Mouse (Mus musculus) limb, embryonic 10.5 days (tissue): ENCODE results near the gene Pak4. TPM values are rescaled to one million over a fixed set of nuclear protein-coding genes. Genes with fewer than 3 reads are reported as not detected.

ENCODE experiments used
- DNase-seq: peaks from one replicate; pipeline ENCODE4 v3.0.0-alpha.2; 2017; ENCODE audit warnings: low spot score
- H3K27ac ChIP-seq: fragments of 300-500 bp; sonication (generic); 2 replicates; pipeline ENCODE4 v1.5.1; 2016; ENCODE audit warnings: mild to moderate bottlenecking
- H3K27me3 ChIP-seq: fragments of 300-500 bp; sonication (generic); 2 replicates; pipeline ENCODE4 v1.6.1; 2016; ENCODE audit warnings: low read depth, mild to moderate bottlenecking; ENCODE audit not compliant: poor library complexity, severe bottlenecking
- H3K36me3 ChIP-seq: fragments of 300-500 bp; sonication (generic); 2 replicates; pipeline ENCODE4 v1.6.1; 2016; ENCODE audit warnings: mild to moderate bottlenecking, moderate library complexity
- H3K4me1 ChIP-seq: fragments of 300-500 bp; sonication (generic); 2 replicates; pipeline ENCODE4 v1.6.1; 2016
- H3K4me3 ChIP-seq: fragments of 300-500 bp; sonication (generic); 2 replicates; pipeline ENCODE4 v1.5.1; 2016; ENCODE audit warnings: mild to moderate bottlenecking, moderate library complexity
- H3K9me3 ChIP-seq: fragments of 300-500 bp; sonication (generic); replicated peaks from 2 replicates; pipeline ENCODE4 v1.6.1; 2016; ENCODE audit warnings: mild to moderate bottlenecking
- WGBS: fragments of 180-500 bp; shearing (Covaris S2); methylation state at CpG from one replicate; pipeline ENCODE4 v1.1.7; 2016; 5-methylcytosine and 5-hydroxymethylcytosine counted together
- polyA plus RNA-seq: library from polyadenylated mRNA; unstranded; fragments of >200 nt; fragmentation: Nextera tagmentation; extraction: Ambion mirVana; gene quantifications from 2 replicates; pipeline ENCODE4 v1.2.1, GENCODE M21; 2016

The Pak4 gene
- polyA plus RNA-seq, 1 experiment from 2014 or later, result 64.9 TPM

DNA sequence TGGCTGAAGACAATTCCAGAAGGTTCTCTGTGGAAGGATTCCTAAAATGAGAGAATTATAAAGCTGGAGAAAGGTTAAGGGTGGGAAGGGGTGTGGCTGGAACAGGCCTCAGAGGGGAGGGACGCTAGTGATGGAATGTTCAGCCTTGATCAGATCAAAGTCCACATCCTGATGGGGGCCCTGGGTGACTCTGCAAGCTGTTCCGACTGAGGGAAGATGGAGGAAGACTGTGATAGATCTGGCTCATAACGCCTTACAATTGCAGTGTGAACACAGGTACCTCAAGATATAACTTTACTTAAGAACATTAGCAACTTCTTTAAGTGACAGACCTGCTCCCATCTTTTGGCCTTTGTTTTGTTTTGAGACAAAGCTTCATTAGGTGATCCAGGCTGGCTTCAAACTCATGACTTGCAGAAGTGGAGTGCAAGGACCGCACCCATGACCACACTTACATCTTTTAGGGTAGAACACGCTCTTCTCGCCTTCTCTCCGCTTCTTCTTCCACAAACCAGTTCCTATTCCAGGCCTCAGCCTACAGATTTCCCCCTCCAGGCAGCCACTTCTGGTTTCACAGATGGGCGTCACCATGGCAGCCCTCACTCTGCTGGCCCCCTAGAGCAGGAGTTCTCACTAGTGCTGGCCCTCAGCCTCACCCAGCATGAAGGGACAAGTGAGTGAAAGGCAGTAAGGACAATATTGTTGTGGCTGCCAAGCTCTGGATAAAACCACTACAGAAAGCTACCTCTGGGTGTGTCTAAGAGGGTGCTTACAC lies 14.2 kb downstream of the Pak4 start:
- no peaks in the 10 kb centered on the region for H3K27me3 ChIP-seq
- no peaks in the 10 kb centered on the region for H3K9me3 ChIP-seq
- H3K36me3 ChIP-seq, result peaks cover 19% of the 10 kb centered on the region
- no peak overlapping the region for H3K4me3 ChIP-seq
- WGBS, result 71% methylated on average over 8 of the region's 8 CpGs
- peaks cover 59% of the 10 kb centered on the region for H3K4me1 ChIP-seq
- no peak for DNase-seq
- no peak overlapping the region for H3K27ac ChIP-seq

DNA sequence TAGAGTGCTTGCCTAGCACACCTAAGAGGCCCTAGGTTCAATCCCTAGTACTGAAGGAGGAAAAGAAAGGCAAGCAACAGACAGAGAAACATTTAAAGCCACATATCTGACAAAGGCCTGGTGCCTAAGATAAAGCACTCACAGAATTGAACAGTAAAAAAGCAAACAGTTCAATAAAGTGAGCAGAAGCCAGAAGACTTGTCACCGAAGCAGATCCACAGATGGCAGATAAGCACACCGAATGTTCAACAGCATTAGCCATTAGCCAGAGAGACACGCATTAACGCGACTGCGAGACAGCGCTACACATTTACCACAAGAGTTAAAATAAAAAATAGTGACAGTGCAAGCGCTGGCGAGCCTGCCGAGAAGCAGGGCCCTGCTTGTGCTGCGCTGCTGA lies 15.1 kb downstream of the Pak4 start:
- Histone ChIP-seq H3K4me3 (no peak overlapping the region), H3K36me3 (peaks cover 19% of the 10 kb centered on the region), H3K27ac (no peak overlapping the region), H3K9me3 (no peaks in the 10 kb centered on the region), H3K27me3 (no peaks in the 10 kb centered on the region), H3K4me1 (peaks cover 57% of the 10 kb centered on the region)
- WGBS, result 91% methylated on average over 11 of the region's 11 CpGs
- DNase-seq, result no peak

DNA sequence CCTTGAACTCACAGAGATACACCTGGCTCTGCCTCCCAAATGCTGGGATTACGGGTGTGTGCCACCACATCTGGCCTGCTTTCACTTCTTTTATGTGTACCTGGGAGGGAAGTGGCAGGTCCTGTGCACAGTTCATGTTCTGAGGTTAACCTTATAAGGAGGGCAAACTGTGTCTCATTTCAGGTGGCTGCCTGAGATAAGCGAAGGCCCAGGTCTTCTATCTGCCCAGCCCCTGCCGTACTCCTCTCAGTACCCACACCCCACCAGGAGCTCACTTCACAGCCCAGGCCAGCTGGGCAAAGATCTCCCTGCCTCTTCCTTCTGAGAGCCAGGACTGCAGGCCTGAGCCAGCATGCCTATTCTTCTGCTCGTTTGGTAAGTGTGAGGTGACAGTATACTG lies 16.3 kb downstream of the Pak4 start:
- Histone ChIP-seq H3K36me3 (peaks cover 19% of the 10 kb centered on the region), H3K4me1 (peaks cover 57% of the 10 kb centered on the region), H3K9me3 (no peaks in the 10 kb centered on the region), H3K27me3 (no peaks in the 10 kb centered on the region), H3K4me3 (no peak overlapping the region), H3K27ac (no peak overlapping the region; the same call in 1 of the 2 replicates)
- WGBS, result 81% methylated on average over 4 of the region's 4 CpGs
- no peak for DNase-seq

DNA sequence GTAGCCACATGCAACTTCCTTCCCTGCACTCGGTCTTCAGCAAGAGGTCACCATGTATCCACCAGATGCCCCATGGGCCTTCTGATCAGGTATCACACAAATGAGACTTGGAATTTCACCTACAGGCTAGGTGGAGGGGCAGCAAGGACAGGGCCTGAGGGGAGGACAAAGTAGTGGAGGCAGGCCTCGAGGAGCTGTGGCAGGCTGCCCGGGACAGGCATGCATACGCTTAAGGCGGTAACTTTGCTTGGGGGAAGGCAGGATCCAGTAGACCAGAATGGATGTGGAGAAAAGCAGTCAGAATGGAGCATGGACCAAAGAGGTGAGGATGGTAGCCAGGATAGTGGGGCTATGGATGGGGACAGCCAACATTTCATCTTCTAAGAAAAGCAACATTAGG lies 18.2 kb downstream of the Pak4 start:
- 85% methylated on average over 5 of the region's 5 CpGs for WGBS
- DNase-seq, result no peak
- Histone ChIP-seq H3K4me1 (peaks cover 59% of the 10 kb centered on the region), H3K9me3 (no peaks in the 10 kb centered on the region), H3K36me3 (peaks cover 22% of the 10 kb centered on the region), H3K4me3 (no peak overlapping the region), H3K27ac (no peak overlapping the region), H3K27me3 (no peaks in the 10 kb centered on the region)

DNA sequence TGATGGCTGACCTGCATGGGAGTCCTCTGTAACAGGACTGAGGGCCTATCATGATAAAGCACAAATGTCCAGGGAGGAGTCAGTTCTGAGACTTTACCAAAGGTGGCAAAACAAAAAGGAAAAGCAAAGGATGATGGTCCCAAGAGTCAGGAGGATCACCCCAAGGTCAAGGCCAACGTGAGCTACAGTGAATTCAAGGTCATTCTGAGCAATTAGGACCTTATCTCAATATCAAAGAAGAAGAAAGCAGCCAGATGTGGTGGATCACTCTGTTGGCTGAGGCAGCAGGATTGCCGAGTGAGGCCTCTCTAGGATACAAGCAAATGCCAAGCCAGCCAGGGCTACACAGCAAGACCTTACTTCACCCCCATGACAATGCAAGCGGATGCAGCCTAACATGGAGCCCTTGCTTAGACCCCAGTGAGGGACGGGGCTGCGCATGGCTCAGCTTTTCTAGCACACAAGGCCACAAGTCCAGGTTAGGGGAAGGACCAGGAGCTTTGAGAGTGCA lies 19.4 kb downstream of the Pak4 start:
- Histone ChIP-seq H3K36me3 (peaks cover 22% of the 10 kb centered on the region), H3K4me3 (no peak overlapping the region), H3K9me3 (no peaks in the 10 kb centered on the region), H3K27ac (no peak overlapping the region), H3K4me1 (peaks cover 47% of the 10 kb centered on the region), H3K27me3 (no peaks in the 10 kb centered on the region)
- WGBS, result 74% methylated on average over 5 of the region's 5 CpGs
- DNase-seq, result no peak

DNA sequence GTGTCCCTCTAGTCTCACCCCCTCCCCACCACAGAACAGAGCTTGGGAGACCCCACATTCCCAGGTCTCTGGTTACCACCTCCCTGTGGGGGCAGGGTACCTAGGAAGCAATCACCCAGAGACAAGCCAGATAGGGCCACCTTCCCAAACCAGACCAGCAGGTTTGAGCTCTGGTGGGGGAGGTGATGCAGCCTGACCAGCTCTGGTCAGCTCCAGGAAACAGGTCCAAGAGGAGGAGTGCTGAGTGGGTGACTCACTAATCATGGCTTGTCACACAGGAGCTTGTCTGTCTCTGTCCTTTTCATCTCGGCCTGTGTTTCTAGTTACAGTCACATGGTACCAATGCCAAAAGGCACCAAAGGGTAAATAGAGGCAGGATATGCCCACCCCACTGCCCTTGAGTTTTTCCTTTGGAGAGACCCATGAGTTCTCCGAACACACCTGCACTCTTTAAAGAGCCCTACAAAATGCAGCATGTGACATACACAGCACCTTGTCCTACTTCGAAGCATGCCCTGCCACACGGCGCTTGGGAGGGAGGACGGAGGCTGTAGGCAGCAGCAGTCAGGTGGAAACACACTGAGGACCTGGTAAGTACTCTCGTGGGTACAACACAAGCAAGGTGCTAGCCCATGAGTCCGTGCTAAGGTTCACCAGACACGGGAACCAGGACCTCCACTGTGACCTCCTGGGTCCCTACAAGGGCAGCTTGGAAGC lies 20.0 kb downstream of the Pak4 start:
- no peaks in the 10 kb centered on the region for H3K9me3 ChIP-seq
- H3K27me3 ChIP-seq, result no peaks in the 10 kb centered on the region
- no peak overlapping the region for H3K4me3 ChIP-seq
- H3K27ac ChIP-seq, result no peak overlapping the region
- DNase-seq, result no peak
- 79% methylated on average over 9 of the region's 9 CpGs for WGBS
- peaks cover 19% of the 10 kb centered on the region for H3K36me3 ChIP-seq
- peaks cover 44% of the 10 kb centered on the region for H3K4me1 ChIP-seq

DNA sequence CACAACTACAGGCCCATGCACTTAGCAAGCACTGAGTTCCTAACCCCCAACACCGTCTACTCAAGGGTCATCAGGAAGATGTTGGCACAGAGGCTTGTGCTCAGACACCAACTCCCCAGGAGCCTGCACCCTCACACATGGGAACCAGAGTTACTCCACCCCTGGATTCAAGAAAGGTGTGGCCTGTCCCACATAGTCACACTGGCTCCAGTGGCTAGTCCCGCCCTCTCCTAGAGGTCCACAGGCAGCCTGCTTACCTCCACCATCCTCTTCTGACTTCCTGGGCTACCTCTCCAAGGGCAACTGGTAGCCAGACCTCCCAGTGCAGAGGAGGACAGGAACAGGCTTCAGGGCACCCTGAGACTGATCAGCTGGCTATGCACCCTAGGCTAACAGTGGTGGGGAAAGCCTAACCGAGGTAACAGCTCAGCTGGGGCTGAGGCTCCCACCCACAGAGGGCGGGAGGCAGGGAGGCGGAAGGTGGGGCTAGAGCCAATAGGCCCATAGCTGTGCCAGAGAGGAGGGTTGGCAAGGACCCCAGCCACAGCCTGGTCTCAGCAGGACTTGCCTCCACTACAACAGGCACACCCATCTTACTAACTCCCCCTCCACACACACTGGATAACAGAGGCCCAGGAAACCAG lies 21.6 kb downstream of the Pak4 start:
- Histone ChIP-seq H3K36me3 (peaks cover 14% of the 10 kb centered on the region), H3K27me3 (no peaks in the 10 kb centered on the region), H3K4me3 (no peak overlapping the region), H3K9me3 (no peaks in the 10 kb centered on the region), H3K4me1 (peaks cover 54% of the 10 kb centered on the region), H3K27ac (peak overlapping the region; percentile 14; the same call in 1 of the 2 replicates)
- DNase-seq, result no peak
- WGBS, result 70% methylated on average over 5 of the region's 5 CpGs

DNA sequence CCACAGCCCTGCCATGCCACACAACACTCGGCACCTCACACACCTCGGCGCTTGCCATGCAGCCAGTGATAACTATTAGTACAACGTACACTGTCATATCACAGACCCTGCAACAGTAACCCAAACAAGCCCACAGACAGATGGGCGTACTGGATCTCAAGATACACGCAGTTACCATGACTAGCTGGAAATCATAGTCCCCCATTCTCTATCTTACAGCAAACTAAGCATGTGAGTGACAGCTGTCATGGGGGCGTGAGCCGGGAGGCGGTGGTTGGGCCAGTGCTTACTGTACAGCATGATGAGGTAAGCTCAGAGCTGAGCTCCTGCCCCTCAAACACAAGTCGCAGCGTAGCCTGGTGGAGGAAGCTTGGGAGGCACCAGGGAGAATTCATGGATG lies 22.4 kb downstream of the Pak4 start:
- H3K27ac ChIP-seq, result no peak overlapping the region
- no peak for DNase-seq
- H3K4me1 ChIP-seq, result peaks cover 62% of the 10 kb centered on the region
- no peaks in the 10 kb centered on the region for H3K9me3 ChIP-seq
- 94% methylated on average over 11 of the region's 11 CpGs for WGBS
- no peaks in the 10 kb centered on the region for H3K27me3 ChIP-seq
- H3K4me3 ChIP-seq, result no peak overlapping the region
- peaks cover 11% of the 10 kb centered on the region for H3K36me3 ChIP-seq

DNA sequence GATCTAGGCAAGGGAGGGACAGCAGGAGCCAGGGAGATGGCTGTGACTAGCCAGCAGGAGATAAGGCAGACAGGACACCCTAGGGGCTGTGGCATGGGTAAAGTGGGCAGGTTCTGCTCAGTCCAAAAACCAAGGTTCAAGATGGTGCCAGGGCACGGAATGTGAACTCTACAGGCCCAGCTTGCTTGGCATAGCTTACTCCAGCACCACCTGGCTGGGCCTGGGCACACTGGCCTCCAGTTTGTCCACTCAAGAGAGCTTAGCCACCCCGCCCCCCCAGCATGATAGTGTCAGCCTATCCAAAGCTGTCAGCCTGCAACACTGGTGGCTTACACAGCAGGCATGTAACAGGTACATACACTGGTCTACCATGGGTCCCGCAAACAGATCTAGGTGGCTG lies 24.7 kb downstream of the Pak4 start:
- no peaks in the 10 kb centered on the region for H3K27me3 ChIP-seq
- H3K27ac ChIP-seq, result no peak overlapping the region
- H3K4me3 ChIP-seq, result no peak overlapping the region
- H3K4me1 ChIP-seq, result peaks cover 54% of the 10 kb centered on the region
- no peaks in the 10 kb centered on the region for H3K9me3 ChIP-seq
- no peak for DNase-seq
- 89% methylated on average over 3 of the region's 3 CpGs for WGBS
- H3K36me3 ChIP-seq, result peaks cover 24% of the 10 kb centered on the region

DNA sequence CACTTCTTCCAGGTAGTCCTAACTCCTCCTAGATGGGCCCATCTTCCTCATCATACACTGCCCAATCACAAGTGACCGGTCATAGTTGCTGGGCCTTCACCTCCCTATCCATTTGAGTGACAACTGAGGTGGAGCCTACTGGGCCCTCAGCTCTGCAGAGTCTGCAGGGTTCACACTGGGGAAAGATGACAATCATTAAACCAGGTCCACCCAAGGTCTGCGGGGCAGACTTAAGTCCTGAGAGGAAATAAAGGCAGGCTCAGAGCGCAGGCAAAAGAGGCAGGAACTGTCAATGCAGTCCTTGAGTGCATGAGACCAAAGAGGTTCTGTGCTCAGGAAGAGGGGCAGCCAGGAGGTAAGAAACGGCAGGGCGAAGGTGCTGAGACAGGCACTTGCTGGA lies 25.3 kb downstream of the Pak4 start:
- Histone ChIP-seq H3K27ac (no peak overlapping the region), H3K4me3 (no peak overlapping the region), H3K9me3 (no peaks in the 10 kb centered on the region), H3K36me3 (peaks cover 30% of the 10 kb centered on the region), H3K4me1 (peaks cover 49% of the 10 kb centered on the region), H3K27me3 (no peaks in the 10 kb centered on the region)
- no peak for DNase-seq
- 88% methylated on average over 5 of the region's 5 CpGs for WGBS

DNA sequence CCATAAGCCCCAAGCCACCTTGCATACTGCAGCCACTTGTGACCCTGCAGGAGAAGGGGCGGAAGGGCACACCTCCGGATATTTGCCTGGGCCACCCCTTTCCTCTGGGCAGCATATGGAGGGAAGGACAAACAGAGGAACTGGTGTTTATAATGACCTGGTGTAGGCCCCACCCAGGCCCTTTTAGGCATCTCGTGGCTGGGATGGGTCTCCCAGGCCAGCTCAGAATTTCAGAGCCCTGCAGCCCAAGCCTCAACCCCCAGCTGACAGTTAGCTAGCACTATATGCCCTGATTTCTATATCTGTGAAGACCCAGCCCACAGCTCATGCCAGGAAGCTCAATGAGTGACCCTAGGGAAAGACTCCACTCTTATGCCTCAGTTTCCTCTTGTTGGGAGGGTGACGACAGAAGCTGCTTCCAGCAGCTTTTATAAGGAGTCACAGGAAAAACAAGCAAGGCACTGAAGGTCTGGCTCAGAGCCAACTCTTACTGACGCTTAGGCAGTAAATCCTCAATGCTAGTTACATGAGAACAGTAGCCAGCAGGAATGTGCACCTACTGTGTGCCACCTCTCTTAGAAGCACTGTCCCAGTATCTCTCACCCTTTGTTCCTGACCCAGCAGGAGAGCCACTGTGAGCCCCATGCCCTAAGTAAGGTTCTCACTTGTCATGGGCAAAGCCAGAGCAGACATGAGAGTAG lies 26.9 kb downstream of the Pak4 start:
- Histone ChIP-seq H3K36me3 (peaks cover 45% of the 10 kb centered on the region), H3K4me1 (peaks cover 33% of the 10 kb centered on the region), H3K9me3 (no peaks in the 10 kb centered on the region), H3K27ac (peak overlapping the region; percentile 66; the same call in 1 of the 2 replicates), H3K27me3 (no peaks in the 10 kb centered on the region), H3K4me3 (no peak overlapping the region)
- 46% methylated on average over 5 of the region's 5 CpGs for WGBS
- DNase-seq, result no peak

DNA sequence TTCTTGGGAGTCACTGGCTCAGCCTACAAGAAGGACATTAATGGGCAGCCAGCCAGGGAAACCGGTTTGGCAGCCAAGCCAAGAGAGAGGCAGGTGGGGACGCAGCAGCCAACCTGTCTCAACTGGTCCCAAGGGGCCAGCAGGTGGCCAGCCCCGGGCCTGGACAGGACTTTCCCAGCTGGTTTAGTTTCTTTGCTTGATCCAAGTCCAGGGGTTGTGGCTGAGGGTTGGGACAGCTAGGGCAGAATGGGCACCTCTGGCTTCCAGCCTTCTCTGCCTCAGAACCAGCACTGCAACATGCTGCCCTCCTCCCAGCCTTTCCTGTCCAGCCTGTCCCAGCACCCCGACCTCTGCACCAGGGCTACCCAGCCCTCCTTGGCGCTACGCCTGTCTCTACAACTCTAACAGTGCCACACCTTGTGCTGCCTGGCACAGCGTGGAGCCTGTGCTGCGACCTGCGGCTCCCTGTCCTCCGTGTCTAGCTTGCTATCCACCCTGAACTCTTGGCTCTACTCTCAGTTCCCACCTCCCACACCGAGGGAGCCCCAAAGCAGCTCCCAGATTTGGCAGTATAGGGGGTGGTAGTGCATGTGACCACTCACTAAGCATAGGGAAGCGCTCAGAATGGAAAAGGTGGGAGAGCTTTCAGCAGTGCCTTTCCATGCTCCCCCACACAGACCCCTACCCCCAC lies 27.5 kb downstream of the Pak4 start:
- H3K27ac ChIP-seq, result peak overlapping the region; percentile 66; the same call in 1 of the 2 replicates
- 65% methylated on average over 12 of the region's 12 CpGs for WGBS
- H3K36me3 ChIP-seq, result peaks cover 52% of the 10 kb centered on the region
- H3K27me3 ChIP-seq, result no peaks in the 10 kb centered on the region
- H3K4me1 ChIP-seq, result peaks cover 26% of the 10 kb centered on the region
- no peak overlapping the region for H3K4me3 ChIP-seq
- DNase-seq, result peak; percentile 51
- H3K9me3 ChIP-seq, result no peaks in the 10 kb centered on the region
